ENCODE assay signal across 9 mouse cellular contexts in genomic region chr4:114635889-114636288, GRCm38 (mm10).
A peak's percentile ranks its signal among the peaks of the same experiment; 100 is the strongest.
DNase-seq lines count a peak whose midpoint lies in the region; ATAC-seq and TF ChIP-seq lines count a peak whose summit lies in the region.
"Had no signal": no experiment of that assay in that cellular context is flagged by ENCODE, and none has a peak within 500 bp of the region (broad histone marks: within the 10 kb centered on the region; RNA-seq: fewer than 3 reads in every experiment).

No protein-coding gene starts in this region.

- no peak overlapping the region for H3K27ac ChIP-seq in forebrain, embryonic 11.5 days (ENCODE audit: low read depth, low read length)
- H3K27ac ChIP-seq in forebrain, embryonic 12.5 days: no peak overlapping the region
- H3K27ac ChIP-seq in bone marrow, adult 2 months (ENCODE audit: control insufficient read depth, insufficient read depth, low read depth, low read length, poor library complexity): no peak overlapping the region
- no peak overlapping the region for H3K27ac ChIP-seq in forebrain, postnatal 0 days (ENCODE audit: low read depth, low read length)
- H3K27ac ChIP-seq in hindbrain, postnatal 0 days: no peak overlapping the region

- H3K9me3 ChIP-seq in forebrain, embryonic 11.5 days (ENCODE audit: control insufficient read depth, low read length): no peaks in the 10 kb centered on the region
- H3K9me3 ChIP-seq in forebrain, embryonic 12.5 days: no peaks in the 10 kb centered on the region
- H3K9me3 ChIP-seq in forebrain, postnatal 0 days (ENCODE audit: low read length): no peaks in the 10 kb centered on the region
- no peaks in the 10 kb centered on the region for H3K9me3 ChIP-seq in hindbrain, postnatal 0 days (ENCODE audit: low read length)

- 29% methylated on average over 5 of the region's 5 CpGs for WGBS in forebrain, embryonic 11.5 days
- 25% methylated on average over 5 of the region's 5 CpGs for WGBS in forebrain, embryonic 12.5 days
- WGBS in bone marrow, adult 2 months: 20% methylated on average over 5 of the region's 5 CpGs
- 27% methylated on average over 5 of the region's 5 CpGs for WGBS in forebrain, postnatal 0 days
- WGBS in hindbrain, postnatal 0 days: 24% methylated on average over 5 of the region's 5 CpGs

- H3K27me3 ChIP-seq in forebrain, embryonic 11.5 days (ENCODE audit: control insufficient read depth, insufficient read depth, low read length): no peaks in the 10 kb centered on the region
- peaks cover 3% of the 10 kb centered on the region; the same call in 1 of the 2 replicates for H3K27me3 ChIP-seq in forebrain, embryonic 12.5 days
- no peaks in the 10 kb centered on the region; the same call in 1 of the 2 replicates for H3K27me3 ChIP-seq in forebrain, postnatal 0 days (ENCODE audit: insufficient read depth, low read length)
- no peaks in the 10 kb centered on the region for H3K27me3 ChIP-seq in hindbrain, postnatal 0 days (ENCODE audit: insufficient read depth, low read length)

- no peak overlapping the region for H3K4me2 ChIP-seq in forebrain, embryonic 11.5 days (ENCODE audit: low read depth, low read length, severe bottlenecking)
- H3K4me2 ChIP-seq in forebrain, embryonic 12.5 days: no peak overlapping the region
- H3K4me2 ChIP-seq in forebrain, postnatal 0 days (ENCODE audit: low read depth): no peak overlapping the region
- no peak overlapping the region for H3K4me2 ChIP-seq in hindbrain, postnatal 0 days (ENCODE audit: low read depth, low read length)

- H3K4me1 ChIP-seq in forebrain, embryonic 11.5 days (replicated peaks; ENCODE audit: control insufficient read depth, insufficient read depth, low read length): no peaks in the 10 kb centered on the region
- H3K4me1 ChIP-seq in forebrain, embryonic 12.5 days: no peaks in the 10 kb centered on the region
- H3K4me1 ChIP-seq in bone marrow, adult 2 months (ENCODE audit: control insufficient read depth, insufficient read depth, low read length): no peaks in the 10 kb centered on the region; the same call in 1 of the 2 replicates
- H3K4me1 ChIP-seq in forebrain, postnatal 0 days (ENCODE audit: insufficient read depth): no peaks in the 10 kb centered on the region
- H3K4me1 ChIP-seq in hindbrain, postnatal 0 days (ENCODE audit: insufficient read depth, low read length): no peaks in the 10 kb centered on the region

- no peak for DNase-seq in forebrain, embryonic 11.5 days (ENCODE audit: low spot score)
- DNase-seq in forebrain, postnatal 0 days: peak; percentile 67
- peak; percentile 79 for DNase-seq in hindbrain, postnatal 0 days (ENCODE audit: low spot score)
- peak; percentile 42 to 62 for DNase-seq in layer of hippocampus, postnatal 36 days
- peak; percentile 60 for DNase-seq in telencephalon, adult 2 months (ENCODE audit: low read depth, low spot score)

- no peak for TF ChIP-seq POLR2A in bone marrow, adult 2 months (IDR thresholded peaks at IDR 0.05; ENCODE audit: borderline replicate concordance, control insufficient read depth, low read depth, low read length)

- H3K9ac ChIP-seq in forebrain, embryonic 11.5 days (ENCODE audit: low read length): no peak overlapping the region
- no peak overlapping the region for H3K9ac ChIP-seq in forebrain, embryonic 12.5 days
- H3K9ac ChIP-seq in forebrain, postnatal 0 days: no peak overlapping the region
- no peak overlapping the region for H3K9ac ChIP-seq in hindbrain, postnatal 0 days (replicated peaks; ENCODE audit: low read length)

- no peak overlapping the region for H3K4me3 ChIP-seq in forebrain, embryonic 11.5 days (ENCODE audit: low read depth, low read length)
- H3K4me3 ChIP-seq in forebrain, embryonic 12.5 days (replicated peaks): no peak overlapping the region
- no peak overlapping the region for H3K4me3 ChIP-seq in bone marrow, adult 2 months (replicated peaks; ENCODE audit: control insufficient read depth, low read depth, low read length)
- H3K4me3 ChIP-seq in forebrain, postnatal 0 days (ENCODE audit: low read depth, low read length): no peak overlapping the region
- no peak overlapping the region for H3K4me3 ChIP-seq in hindbrain, postnatal 0 days (ENCODE audit: low read length)

- H3K36me3 ChIP-seq in forebrain, embryonic 11.5 days (ENCODE audit: control insufficient read depth, insufficient read depth, low read length): no peaks in the 10 kb centered on the region
- H3K36me3 ChIP-seq in forebrain, embryonic 12.5 days (replicated peaks): no peaks in the 10 kb centered on the region
- H3K36me3 ChIP-seq in forebrain, postnatal 0 days (ENCODE audit: insufficient read depth): no peaks in the 10 kb centered on the region
- H3K36me3 ChIP-seq in hindbrain, postnatal 0 days (ENCODE audit: insufficient read depth, low read length): no peaks in the 10 kb centered on the region
- H3K36me3 ChIP-seq: G1E had no signal

- peak; percentile 69; the same call in 1 of the 2 replicates for ATAC-seq in forebrain, embryonic 11.5 days (replicated peaks; ENCODE audit: low FRiP score)
- no peak for ATAC-seq in forebrain, embryonic 12.5 days (ENCODE audit: low FRiP score)
- ATAC-seq in forebrain, postnatal 0 days: peak; percentile 69
- peak; percentile 68; the same call in 1 of the 2 replicates for ATAC-seq in hindbrain, postnatal 0 days
- peak; percentile 79 for ATAC-seq in megakaryocyte progenitor cell, adult 5-6 weeks (replicated peaks; ENCODE audit: poor library complexity)

- peak; percentile 39; the same call in 1 of the 2 replicates for TF ChIP-seq CTCF in bone marrow, adult 2 months (IDR thresholded peaks at IDR 0.05; ENCODE audit: control insufficient read depth, insufficient read depth, low read length)
- peak; percentile 69 for TF ChIP-seq CTCF in forebrain, postnatal 0 days (IDR thresholded peaks at IDR 0.05; ENCODE audit: low read depth)
- TF ChIP-seq CTCF in hindbrain, postnatal 0 days (IDR thresholded peaks at IDR 0.05; ENCODE audit: low read depth): peak; percentile 79
